Mouse (Mus musculus) cerebellum, postnatal 36 days (tissue): ENCODE data around the gene Ppfibp2.
A peak's percentile ranks its signal among the peaks of the same experiment; 100 is the strongest.

Experiments
- DNase-seq, 2 experiments: peaks; one replicate each; pipeline ENCODE4 v3.0.0; 2021 to 2022; ENCODE audit warnings: mixed read lengths in 2 of 2

Ppfibp2 gene

DNA sequence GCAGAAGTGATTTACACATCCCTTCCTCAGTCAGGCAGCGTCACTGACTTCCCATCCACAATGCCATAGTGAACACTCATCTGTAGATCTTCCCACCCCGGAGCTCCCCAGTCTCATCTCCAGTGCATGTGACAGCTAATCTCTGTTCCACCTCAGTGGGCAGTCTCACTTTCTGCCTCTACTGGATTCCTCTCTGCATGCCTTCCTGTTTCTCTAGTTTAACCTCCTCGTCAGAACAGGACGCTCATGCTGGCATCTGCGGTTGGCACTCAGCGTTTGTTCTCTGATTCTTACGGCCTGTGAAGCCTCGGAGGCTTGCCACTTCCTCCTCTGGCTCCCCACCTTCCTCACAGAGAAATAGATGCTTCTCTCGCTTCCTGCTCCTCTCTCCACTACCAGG, 112.6 kb downstream of the Ppfibp2 start:
- DNase-seq, result no peak

DNA sequence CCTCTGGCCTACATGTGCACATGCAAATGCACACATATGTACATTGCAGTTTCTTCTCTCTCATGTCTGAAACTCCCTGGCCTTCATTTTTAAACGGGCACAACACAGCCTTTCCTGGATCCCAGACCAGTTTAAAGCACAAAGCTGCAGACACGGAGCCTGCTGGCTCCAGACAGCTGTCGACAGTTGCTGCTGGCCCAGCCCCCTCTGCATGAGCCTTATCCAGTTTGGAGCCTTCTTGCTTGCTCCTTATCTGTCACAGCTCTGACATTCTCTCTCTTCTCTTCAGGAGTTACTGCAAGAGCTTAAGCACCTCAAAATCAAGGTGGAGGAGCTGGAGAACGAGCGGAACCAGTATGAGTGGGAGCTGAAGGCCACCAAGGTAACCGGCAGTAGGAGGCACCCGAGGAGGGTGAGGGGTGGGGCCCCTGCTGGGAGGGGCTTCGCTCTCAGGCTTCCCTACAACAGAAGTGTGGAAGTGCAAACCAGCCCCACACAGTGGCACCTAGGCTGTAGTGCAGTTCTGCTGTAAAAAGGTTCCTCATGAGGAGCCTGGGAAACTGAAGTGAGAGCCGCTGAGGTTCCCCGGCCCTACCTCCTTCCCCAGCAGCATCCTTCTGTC, 113.6 kb downstream of the Ppfibp2 start:
- peak in 1 of 2 experiments; percentile 9 for DNase-seq

- no peak for DNase-seq
Observed at GRCm38 (mm10) chr7:107712743-107713142, 117.7 kb downstream of the Ppfibp2 start.

DNA sequence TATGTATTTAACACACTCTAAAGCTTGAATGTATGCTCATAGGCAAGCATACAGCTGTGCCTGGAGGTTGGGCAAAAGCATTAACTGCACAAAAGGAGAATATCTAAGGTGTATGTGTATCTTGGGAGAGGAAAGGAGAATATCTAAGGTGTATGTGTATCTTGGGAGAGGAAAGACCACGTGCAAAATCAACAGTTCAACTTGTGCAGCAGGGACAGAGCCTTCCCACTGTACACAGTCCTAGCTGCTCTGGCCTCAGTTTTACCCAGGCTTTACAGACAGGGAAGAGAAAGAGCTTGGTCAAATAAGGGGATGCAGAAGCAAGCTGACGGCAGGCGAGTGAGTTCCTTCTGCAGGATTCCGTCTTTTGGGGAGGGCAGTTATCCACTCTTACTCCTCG, 119.1 kb downstream of the Ppfibp2 start:
- no peak for DNase-seq

DNA sequence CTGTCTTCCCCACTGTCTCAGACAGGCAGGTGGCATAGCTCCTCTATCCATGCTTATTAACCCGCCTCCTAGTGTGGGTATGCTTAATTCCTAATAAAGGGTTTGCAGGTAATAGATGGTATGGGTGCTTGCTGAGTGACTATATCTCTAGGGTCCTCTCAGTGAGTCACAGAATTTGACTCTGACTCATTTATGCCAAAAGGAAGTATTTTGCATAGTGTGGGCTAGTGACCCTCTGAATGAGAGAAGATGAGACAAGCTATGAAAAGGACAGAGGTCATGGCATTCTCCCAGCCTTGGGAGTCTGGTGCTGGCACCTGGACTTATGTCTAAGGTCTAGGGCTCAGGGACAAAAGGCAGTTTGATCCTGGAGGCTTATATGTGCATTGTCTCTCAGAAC, 125.8 kb downstream of the Ppfibp2 start:
- DNase-seq, result no peak

- DNase-seq, result no peak
Observed at GRCm38 (mm10) chr7:107722536-107722935, 127.5 kb downstream of the Ppfibp2 start.

DNA sequence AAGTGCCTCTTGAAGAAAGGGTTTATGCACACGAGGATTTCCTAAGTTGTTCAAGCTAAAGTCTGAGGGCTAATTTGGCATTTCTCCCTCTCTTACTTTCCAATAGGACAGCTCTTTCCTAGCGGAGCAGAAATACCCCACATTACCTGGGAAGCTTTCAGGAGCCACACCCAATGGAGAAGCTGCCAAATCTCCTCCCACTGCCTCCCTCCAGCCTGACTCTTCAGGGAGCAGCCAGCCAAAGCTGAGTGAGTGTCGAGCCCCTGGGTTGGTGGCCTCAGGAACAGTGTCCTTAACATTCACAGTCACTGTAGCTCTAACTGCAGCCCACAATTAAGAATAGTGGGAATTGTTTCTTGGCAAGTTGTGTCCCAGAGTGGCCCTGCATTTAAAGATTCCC, 132.5 kb downstream of the Ppfibp2 start:
- no peak for DNase-seq

DNA sequence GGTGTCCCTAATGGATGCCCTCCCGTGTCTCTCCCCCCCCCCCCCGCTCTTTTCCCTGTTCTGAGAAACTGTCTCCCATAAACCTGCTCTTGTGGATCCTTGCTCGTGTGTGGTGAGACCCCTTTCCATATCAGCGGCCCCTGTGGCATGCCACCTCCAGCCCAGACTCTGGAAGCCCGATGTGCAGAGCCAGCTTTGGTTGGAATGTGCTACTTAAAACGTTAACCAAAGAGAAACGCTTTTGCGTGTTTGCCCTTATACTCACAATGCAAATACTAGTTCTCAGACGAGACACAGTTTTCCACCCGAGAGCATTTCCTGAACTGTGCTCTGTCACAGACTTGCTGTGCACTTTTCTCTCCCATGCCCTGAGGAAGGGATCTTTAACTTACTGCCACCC, 135.6 kb downstream of the Ppfibp2 start:
- DNase-seq, result no peak

DNA sequence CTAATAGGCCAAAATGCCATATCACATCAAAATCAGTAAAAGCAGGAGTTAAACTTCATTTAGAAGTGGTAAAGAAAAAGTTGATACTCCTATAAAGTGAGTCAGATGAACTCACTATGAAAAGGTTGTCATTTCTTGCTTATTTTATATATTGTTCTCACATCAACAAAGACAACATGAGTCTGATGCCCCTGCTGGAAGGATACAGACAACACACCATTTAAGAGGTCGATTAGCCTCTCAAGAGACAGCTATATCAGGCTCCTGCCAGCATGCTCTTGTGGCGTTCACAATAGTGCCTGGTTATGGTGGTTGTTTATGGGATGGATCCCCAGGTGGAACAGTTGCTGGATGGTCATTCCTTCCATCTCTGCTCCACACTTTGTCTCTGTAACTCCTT, 138.2 kb downstream of the Ppfibp2 start:
- no peak for DNase-seq

GRCm38 (mm10) chr7:107738726-107739125, 143.7 kb downstream of the Ppfibp2 start:
- DNase-seq, result no peak

- DNase-seq, result no peak
Observed at GRCm38 (mm10) chr7:107742963-107743465, 148.0 kb downstream of the Ppfibp2 start.

DNA sequence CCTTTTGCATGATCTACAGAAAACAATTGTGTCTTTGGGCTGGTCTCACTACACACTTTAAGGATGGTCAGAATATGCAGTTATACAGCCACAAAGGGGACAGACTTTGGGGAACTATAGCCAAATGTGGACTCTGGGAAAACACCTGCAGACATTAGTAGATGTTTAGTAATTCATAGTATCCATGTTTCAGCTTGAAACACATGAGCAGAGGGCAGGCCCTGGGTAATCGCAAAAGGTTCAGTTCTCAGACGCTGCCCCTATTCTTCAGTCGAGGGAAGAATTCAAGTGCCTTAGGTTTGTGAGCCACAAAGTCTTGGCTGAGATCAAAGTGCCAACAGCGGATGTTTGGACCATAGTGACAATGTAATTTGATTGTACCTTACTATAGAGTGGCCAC, 149.4 kb downstream of the Ppfibp2 start:
- no peak for DNase-seq

GRCm38 (mm10) chr7:107745111-107745510, 150.1 kb downstream of the Ppfibp2 start:
- no peak for DNase-seq

GRCm38 (mm10) chr7:107746036-107746435, 151.0 kb downstream of the Ppfibp2 start:
- DNase-seq, result no peak

GRCm38 (mm10) chr7:107747476-107747875, 152.5 kb downstream of the Ppfibp2 start:
- peak in 1 of 2 experiments; percentile 7 for DNase-seq

GRCm38 (mm10) chr7:107747954-107748353, 152.9 kb downstream of the Ppfibp2 start:
- DNase-seq, result peak; percentile 48 to 51

DNA sequence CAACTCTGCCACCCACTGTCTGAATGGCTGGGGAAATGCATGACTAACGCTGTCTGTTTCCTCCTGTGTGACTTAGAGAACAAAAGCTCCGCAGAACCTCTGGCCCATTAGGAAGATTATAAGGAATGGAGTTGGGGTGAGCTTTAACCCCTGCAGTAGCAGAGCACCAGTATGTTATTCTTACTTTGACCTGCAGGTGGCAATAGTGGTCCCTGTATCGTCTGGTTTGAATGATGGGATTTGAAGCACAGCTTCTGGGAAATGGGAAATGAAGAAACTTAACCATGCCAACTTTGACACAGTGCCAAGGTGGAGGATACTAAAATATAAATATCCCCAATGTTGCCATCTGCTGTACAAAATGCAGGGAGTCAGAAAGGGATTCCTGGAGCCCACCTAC, 154.3 kb downstream of the Ppfibp2 start:
- DNase-seq, result peak in 1 of 2 experiments; percentile 17

GRCm38 (mm10) chr7:107749721-107750120, 154.7 kb downstream of the Ppfibp2 start:
- DNase-seq, result no peak

DNA sequence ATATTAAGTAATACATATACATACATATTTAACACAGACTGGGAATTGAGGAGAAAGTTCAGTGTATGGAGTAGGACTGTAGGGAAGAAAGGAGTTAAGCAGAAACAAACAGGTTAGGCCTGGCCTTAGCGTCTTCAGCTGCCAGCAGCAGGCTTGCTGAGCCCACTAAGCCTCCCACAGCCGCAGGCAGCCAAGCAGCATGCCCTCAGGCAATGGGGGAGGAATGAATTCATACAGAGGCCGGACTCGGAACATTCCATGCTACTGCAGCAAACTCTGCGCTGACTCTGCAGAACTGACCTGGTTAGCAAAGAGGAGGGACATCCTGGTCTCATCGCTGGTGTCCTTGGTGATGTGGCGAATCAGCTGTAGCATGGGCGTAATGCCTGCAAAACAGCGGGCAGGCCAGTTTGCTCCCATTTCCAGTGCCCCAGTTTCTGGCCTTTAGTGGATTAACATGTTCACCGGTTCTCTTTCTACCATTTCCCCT, 157.1 kb downstream of the Ppfibp2 start:
- no peak for DNase-seq

- no peak for DNase-seq
Observed at GRCm38 (mm10) chr7:107755905-107756304, 160.9 kb downstream of the Ppfibp2 start.

DNA sequence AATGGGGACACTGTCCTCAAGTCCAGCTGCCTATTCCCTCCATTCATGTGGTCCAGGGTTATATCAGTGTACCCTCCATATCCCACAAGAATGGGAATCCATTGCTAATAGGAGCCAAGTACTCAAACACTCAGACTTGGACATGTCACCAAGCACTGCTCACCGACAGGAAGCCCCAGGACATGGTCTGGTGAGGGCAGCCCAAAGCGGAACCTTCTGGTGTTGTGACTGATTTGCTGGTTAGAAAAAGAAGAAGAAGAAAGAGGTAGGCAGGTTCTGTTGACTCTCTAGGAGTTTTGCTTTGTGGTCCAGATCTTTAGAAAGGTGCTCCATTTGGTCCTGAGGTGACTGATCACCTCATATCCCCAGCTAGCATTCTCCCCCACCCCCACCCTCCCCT, 161.7 kb downstream of the Ppfibp2 start:
- DNase-seq, result no peak

GRCm38 (mm10) chr7:107757308-107758151, 162.5 kb downstream of the Ppfibp2 start, which contains the start of gene Cyb5r2:
Gene Cyb5r2, minus strand, starts transcription at chr7:107758032.
- no peak for DNase-seq

DNA sequence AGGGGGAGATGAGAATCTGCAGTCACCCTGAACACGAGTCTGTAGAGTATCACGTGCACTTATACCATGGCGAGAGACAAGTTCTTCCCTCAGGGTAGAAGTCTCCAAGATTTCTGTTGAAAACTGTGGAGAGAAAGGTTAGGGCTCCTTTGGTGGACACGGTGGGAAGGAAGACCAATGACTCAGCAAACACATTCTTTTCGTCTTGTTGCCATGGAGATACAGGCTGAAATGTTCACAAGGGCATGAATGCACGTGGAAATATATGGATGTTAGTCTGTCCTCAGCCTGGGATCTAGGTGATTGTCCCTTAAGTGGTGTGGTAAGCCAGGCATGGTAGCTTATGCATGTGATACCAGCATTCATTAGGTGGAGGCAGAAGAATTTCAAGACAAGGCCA, 175.8 kb downstream of the Ppfibp2 start:
- DNase-seq, result no peak

- no peak for DNase-seq
Observed at GRCm38 (mm10) chr7:107778216-107778615, 183.2 kb downstream of the Ppfibp2 start.
